Mouse (Mus musculus): ENCODE measurements around the gene Map3k9.
A peak's percentile ranks its signal among the peaks of the same experiment; 100 is the strongest.

Map3k9 gene

GRCm38 (mm10) chr12:81712618-81713017 lies 68.4 kb downstream of the Map3k9 start:
- DNase-seq (ENCODE audit: low read depth, low spot score) = no peak

- DNase-seq (ENCODE audit: low read depth, low spot score) = peak; percentile 24
Measured at GRCm38 (mm10) chr12:81702903-81703302, 78.1 kb downstream of the Map3k9 start.

- no peak for DNase-seq (ENCODE audit: low read depth, low spot score)
Measured at GRCm38 (mm10) chr12:81698011-81698410, 83.0 kb downstream of the Map3k9 start.

- no peak for DNase-seq (ENCODE audit: low read depth, low spot score)
Measured at GRCm38 (mm10) chr12:81691177-81691730, 89.7 kb downstream of the Map3k9 start.

GRCm38 (mm10) chr12:81690751-81691150 lies 90.2 kb downstream of the Map3k9 start:
- no peak for DNase-seq (ENCODE audit: low read depth, low spot score)

- no peak for DNase-seq (ENCODE audit: low read depth, low spot score)
Measured at GRCm38 (mm10) chr12:81690111-81690510, 90.9 kb downstream of the Map3k9 start.

GRCm38 (mm10) chr12:81689505-81690056 lies 91.4 kb downstream of the Map3k9 start:
- no peak for DNase-seq (ENCODE audit: low read depth, low spot score)

GRCm38 (mm10) chr12:81688537-81688936 lies 92.4 kb downstream of the Map3k9 start:
- DNase-seq (ENCODE audit: low read depth, low spot score) = no peak

- no peak for DNase-seq (ENCODE audit: low read depth, low spot score)
Measured at GRCm38 (mm10) chr12:81687873-81688272, 93.1 kb downstream of the Map3k9 start.

GRCm38 (mm10) chr12:81686406-81687117 lies 94.4 kb downstream of the Map3k9 start:
- DNase-seq (ENCODE audit: low read depth, low spot score) = no peak

GRCm38 (mm10) chr12:81685981-81686380 lies 95.0 kb downstream of the Map3k9 start:
- DNase-seq (ENCODE audit: low read depth, low spot score) = no peak

GRCm38 (mm10) chr12:81684096-81684495 lies 96.9 kb downstream of the Map3k9 start:
- peak; percentile 31 for DNase-seq (ENCODE audit: low read depth, low spot score)

GRCm38 (mm10) chr12:81683395-81683794 lies 97.6 kb downstream of the Map3k9 start:
- DNase-seq (ENCODE audit: low read depth, low spot score) = peak; percentile 42

GRCm38 (mm10) chr12:81679807-81680529 lies 101.0 kb downstream of the Map3k9 start:
- no peak for DNase-seq (ENCODE audit: low read depth, low spot score)

GRCm38 (mm10) chr12:81675557-81675956 lies 105.4 kb downstream of the Map3k9 start:
- peak; percentile 74 for DNase-seq (ENCODE audit: low read depth, low spot score)

All from A20 (cell line).